Mouse (Mus musculus) myocyte (in vitro differentiated cells): ENCODE data around the gene Gemin4.

Source experiments
- MYOD1 ChIP-seq, 3 experiments: IDR thresholded peaks; one replicate each; pipeline ENCODE4 v1.6.1; 2011; ENCODE audit warnings: control low read depth in 2 of 3, low read depth in 2 of 3, mild to moderate bottlenecking in 2 of 3, moderate library complexity in 1 of 3; ENCODE audit not compliant: insufficient read length in 2 of 3, control insufficient read depth in 1 of 3
- POLR2A ChIP-seq: IDR thresholded peaks from one replicate; pipeline ENCODE4 v1.6.1; 2011; ENCODE audit warnings: low read depth, mild to moderate bottlenecking, control low read depth, moderate library complexity; ENCODE audit not compliant: insufficient read length
- TCF12 ChIP-seq: IDR thresholded peaks from one replicate; pipeline ENCODE4 v1.6.1; 2011; ENCODE audit warnings: mild to moderate bottlenecking, control low read depth; ENCODE audit not compliant: poor library complexity, insufficient read depth, severe bottlenecking
- TCF3 ChIP-seq: IDR thresholded peaks from one replicate; pipeline ENCODE4 v1.6.1; 2011; ENCODE audit warnings: low read depth, control low read depth; ENCODE audit not compliant: insufficient read length

DNA sequence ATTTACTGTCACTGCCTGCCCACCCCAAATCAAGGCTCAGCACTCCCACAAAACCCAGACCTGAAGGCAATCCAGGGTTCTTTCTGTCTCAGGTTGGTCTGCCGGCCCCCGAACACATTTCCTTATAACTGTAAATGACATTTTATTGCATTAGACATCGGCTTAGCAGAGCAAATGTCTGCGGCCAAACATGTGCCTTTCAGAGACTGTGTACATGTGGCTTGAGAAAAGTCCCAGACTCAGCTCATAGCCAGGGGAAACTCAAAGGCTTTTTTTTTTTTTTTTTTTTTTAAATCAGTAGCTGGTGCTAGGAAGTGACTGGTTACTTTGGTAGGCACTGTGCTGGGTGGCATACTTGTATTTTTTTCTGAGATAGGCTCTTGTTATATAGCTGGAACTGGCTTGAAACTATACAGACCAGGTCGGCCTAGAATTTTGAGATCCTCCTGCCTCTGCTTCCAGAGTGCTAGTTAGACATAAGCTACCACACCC lies 1.4 kb downstream of the Gemin4 start:
- TF ChIP-seq TCF12 (no peak), TCF3 (no peak), POLR2A (no peak), MYOD1 (IDR thresholded peaks at IDR 0.05; ENCODE audit: control insufficient read depth in 1 of 3, insufficient read length in 2 of 3, low read depth in 2 of 3) (no peak)
